Mouse (Mus musculus): ENCODE data around the gene Dcaf1. TPM values are rescaled to one million over a fixed set of nuclear protein-coding genes. Genes with fewer than 3 reads are reported as not detected.
A peak's percentile ranks its signal among the peaks of the same experiment; 100 is the strongest.

Gene Dcaf1
- polyA plus RNA-seq, 1 experiment from 2014 or later: 28.1 TPM

DNA sequence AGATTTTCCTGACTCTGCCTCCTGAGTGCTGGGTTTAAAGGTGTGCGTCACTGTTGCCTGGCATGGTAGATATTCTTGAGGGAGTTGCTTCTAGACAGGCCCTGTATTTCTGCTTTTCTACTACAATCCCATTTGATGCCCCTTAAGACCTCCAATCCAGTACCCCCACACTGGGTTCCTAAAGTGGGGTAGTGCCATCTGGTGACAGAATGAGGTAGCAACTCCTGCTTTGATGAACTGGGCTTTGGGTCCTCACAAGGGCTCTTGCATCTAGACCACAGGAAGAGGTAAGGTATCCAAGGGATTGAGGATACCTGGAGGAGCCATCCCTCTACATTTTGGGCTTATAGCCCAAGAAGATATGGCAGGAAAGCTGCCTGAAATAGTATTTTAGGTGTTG, 2.5 kb upstream of the Dcaf1 start:
- Histone ChIP-seq H3K4me1 (no peaks in the 10 kb centered on the region), H3K9me3 (no peaks in the 10 kb centered on the region), H3K36me3 (no peaks in the 10 kb centered on the region), H3K4me3 (no peak overlapping the region), H3K27ac (no peak overlapping the region), H3K27me3 (ENCODE audit: insufficient read depth, poor library complexity, severe bottlenecking) (no peaks in the 10 kb centered on the region)
- DNase-seq (ENCODE audit: low spot score): no peak
- 83% methylated on average over 1 of the region's 1 CpGs for WGBS

DNA sequence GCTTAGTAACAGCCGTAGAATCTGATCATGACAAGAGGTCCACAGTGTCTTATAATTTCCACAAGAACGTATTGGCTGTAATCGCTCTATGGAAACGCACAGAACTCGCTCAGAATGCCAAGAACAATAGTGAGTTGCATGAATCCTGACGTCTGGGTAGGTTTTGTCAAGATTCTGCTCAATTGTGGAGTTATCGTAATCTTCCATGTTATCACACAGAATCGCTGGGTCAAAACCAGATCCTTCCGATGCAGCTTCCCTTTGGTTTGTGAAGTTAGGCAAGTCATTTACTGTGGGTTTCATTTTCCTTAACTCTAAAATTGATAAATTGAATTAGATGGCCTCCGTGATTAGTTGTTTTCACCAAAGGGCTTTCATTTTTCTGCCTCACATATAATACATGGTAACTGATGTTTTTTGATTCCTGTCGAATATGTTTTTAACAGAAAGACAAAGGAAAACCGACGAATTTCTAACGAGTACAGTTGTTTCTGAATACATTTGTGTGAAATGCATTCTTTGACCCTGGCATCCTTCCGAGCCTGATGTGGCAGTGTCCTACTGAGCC, 540 bp upstream of the Dcaf1 start:
- DNase-seq (ENCODE audit: low spot score): no peak

DNA sequence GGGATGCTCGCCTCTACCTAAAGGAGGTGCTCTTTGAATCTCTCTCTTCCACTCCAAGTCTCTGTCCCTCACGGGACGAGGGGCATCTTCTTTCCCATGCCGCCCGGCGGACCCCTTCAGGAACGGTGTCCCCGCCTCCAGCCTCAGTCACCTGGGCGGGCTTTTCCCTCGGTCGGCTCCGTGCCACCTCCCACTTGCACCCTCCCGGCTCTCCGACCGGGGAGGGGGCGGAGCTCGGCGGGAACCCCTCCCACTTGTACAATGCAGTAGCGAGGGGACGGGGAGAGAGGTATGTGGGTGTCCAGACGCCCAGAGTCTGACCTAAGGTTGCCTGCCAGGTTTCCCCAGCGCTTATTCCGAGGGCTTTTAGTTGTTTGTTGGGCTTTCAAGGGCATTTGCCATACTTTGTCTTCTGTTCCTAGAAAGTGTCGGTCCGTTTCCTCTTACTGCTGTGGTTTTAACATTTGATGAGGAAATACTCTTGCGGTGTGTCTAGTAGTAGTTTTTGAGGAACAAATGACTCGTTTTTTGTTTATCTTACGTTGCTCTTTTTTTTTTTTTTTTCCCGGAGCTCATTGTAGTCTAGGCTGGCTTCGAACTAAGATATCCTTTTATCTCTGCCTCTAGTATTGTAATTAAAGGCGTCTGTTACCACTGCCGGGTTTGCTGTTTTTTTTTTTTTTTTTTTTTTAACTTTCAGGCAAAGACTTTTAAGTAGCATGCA, 869 bp downstream of the Dcaf1 start:
- H3K36me3 ChIP-seq: no peaks in the 10 kb centered on the region
- peak; percentile 96 for DNase-seq (ENCODE audit: low spot score)
- peak overlapping the region; percentile 99 for H3K27ac ChIP-seq
- no peaks in the 10 kb centered on the region for H3K27me3 ChIP-seq (ENCODE audit: insufficient read depth, poor library complexity, severe bottlenecking)
- 2% methylated on average over 32 of the region's 32 CpGs for WGBS
- H3K9me3 ChIP-seq: no peaks in the 10 kb centered on the region
- H3K4me1 ChIP-seq: no peaks in the 10 kb centered on the region
- H3K4me3 ChIP-seq: peak overlapping the region; percentile 99

More for the DNA sequence above, 540 bp upstream of the Dcaf1 start:
- Histone ChIP-seq H3K27ac (peak overlapping the region; percentile 99), H3K36me3 (no peaks in the 10 kb centered on the region), H3K27me3 (ENCODE audit: insufficient read depth, poor library complexity, severe bottlenecking) (no peaks in the 10 kb centered on the region), H3K4me1 (no peaks in the 10 kb centered on the region), H3K9me3 (no peaks in the 10 kb centered on the region), H3K4me3 (peak overlapping the region; percentile 99)
- 49% methylated on average over 15 of the region's 15 CpGs for WGBS

DNA sequence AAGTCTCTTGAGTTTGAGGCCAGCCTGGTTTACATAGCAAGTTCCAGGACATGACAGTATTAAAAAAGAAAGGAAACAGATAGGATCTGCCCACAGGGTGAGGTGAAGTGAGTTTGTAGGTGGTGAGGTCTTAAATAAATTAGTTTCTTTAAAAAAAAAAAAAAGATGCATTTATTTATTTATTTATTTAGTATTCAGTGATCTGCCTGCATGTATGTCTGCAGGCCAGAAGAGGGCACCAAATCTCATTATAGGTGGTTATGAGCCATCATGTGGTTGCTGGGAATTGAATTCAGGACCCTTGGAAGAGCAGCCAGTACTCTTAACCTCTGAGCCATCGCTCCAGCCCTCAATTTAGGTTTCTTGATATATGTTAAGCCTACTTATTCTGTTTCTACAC, 18.9 kb downstream of the Dcaf1 start:
- DNase-seq (ENCODE audit: low spot score): no peak
- WGBS: 92% methylated on average over 1 of the region's 1 CpGs
- peaks cover 95% of the 10 kb centered on the region for H3K36me3 ChIP-seq

DNA sequence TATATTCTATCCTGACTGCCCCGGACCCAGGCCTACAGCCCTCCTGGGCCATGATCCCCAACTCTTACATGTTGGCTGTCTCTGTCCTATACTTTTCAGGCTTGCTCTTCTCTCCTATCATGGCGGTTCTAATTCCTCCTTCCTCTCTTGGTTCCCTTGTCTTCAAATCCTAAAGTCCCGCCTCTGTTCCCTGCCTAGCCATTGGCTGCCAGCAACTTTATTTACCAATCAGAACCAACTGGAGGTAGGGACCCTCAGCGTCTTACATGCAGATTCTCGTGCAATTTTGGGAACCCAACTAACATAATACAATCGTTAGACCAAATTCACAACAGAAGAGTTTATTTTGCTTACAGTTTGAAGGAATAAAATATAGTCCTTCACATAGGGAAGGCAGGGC, 21.1 kb downstream of the Dcaf1 start:
- 92% methylated on average over 6 of the region's 6 CpGs for WGBS
- H3K4me3 ChIP-seq: no peak overlapping the region
- H3K27me3 ChIP-seq (ENCODE audit: insufficient read depth, poor library complexity, severe bottlenecking): no peaks in the 10 kb centered on the region
- no peaks in the 10 kb centered on the region for H3K4me1 ChIP-seq
- peaks cover 88% of the 10 kb centered on the region for H3K36me3 ChIP-seq
- no peak overlapping the region for H3K27ac ChIP-seq
- no peak for DNase-seq (ENCODE audit: low spot score)
- no peaks in the 10 kb centered on the region for H3K9me3 ChIP-seq

More for the DNA sequence above, 18.9 kb downstream of the Dcaf1 start:
- Histone ChIP-seq H3K27ac (no peak overlapping the region), H3K4me3 (no peak overlapping the region), H3K27me3 (ENCODE audit: insufficient read depth, poor library complexity, severe bottlenecking) (no peaks in the 10 kb centered on the region), H3K9me3 (no peaks in the 10 kb centered on the region), H3K4me1 (no peaks in the 10 kb centered on the region)

DNA sequence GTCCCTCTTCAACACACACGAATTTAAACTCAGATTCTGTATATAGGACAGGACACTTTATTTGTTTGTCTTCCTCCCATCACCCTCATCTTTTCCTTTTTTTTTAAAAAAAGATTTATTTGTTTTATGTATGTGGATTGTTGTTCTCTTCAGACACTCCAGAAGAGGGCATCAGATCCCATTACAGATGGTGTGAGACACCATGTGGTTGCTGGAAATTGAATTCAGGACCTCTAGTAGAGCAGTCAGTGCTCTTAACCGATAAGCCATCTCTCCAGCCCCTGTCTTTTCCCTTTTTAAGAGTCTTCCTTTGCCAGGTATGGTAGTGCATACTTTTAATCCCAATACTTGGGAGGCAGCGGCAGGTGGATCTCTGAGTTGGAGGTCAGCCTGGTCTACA, 35.0 kb downstream of the Dcaf1 start:
- Histone ChIP-seq H3K9me3 (no peaks in the 10 kb centered on the region), H3K36me3 (peaks cover 90% of the 10 kb centered on the region), H3K27ac (no peak overlapping the region), H3K4me1 (no peaks in the 10 kb centered on the region), H3K4me3 (no peak overlapping the region), H3K27me3 (ENCODE audit: insufficient read depth, poor library complexity, severe bottlenecking) (no peaks in the 10 kb centered on the region)
- WGBS: 85% methylated on average over 3 of the region's 3 CpGs
- no peak for DNase-seq (ENCODE audit: low spot score)

DNA sequence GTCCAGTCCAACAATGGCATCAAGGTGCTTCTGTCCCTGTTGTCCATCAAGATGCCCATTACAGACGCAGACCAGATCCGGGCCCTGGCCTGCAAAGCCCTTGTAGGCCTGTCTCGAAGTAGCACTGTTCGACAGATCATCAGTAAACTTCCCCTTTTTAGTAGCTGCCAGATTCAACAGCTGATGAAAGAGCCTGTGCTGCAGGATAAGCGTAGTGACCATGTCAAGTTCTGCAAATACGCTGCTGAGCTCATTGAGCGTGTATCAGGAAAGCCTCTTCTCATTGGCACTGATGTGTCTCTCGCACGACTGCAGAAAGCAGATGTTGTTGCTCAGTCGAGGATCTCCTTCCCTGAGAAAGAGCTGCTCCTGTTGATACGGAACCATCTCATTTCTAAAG, 36.4 kb downstream of the Dcaf1 start:
- Histone ChIP-seq H3K27me3 (ENCODE audit: insufficient read depth, poor library complexity, severe bottlenecking) (no peaks in the 10 kb centered on the region), H3K9me3 (no peaks in the 10 kb centered on the region), H3K27ac (no peak overlapping the region), H3K4me1 (no peaks in the 10 kb centered on the region), H3K4me3 (no peak overlapping the region), H3K36me3 (peaks cover 88% of the 10 kb centered on the region)
- no peak for DNase-seq (ENCODE audit: low spot score)
- 86% methylated on average over 11 of the region's 11 CpGs for WGBS

DNA sequence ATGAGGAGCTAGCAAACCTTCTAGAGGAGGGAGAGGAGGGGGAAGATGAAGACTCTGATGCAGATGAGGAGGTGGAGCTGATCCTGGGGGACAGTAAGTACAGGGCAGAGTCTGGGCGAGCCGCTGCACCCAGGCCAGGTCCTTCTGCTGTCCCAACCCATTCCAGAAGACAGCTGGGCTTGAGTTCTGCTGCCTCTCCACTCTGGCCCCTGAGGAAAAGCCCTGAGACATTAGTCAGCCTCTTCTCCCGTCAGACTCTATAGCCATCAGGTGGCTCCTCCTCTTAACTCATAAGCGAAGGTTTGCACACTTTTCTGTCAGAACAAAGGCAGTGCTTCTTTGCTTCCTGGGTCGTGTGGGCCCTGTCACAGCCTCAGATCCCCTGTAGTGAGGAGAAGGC, 52.5 kb downstream of the Dcaf1 start:
- no peak overlapping the region for H3K4me3 ChIP-seq
- no peaks in the 10 kb centered on the region for H3K27me3 ChIP-seq (ENCODE audit: insufficient read depth, poor library complexity, severe bottlenecking)
- 84% methylated on average over 5 of the region's 5 CpGs for WGBS
- H3K9me3 ChIP-seq: no peaks in the 10 kb centered on the region
- peaks cover 69% of the 10 kb centered on the region for H3K36me3 ChIP-seq
- DNase-seq (ENCODE audit: low spot score): peak; percentile 65
- no peaks in the 10 kb centered on the region for H3K4me1 ChIP-seq
- H3K27ac ChIP-seq: no peak overlapping the region

DNA sequence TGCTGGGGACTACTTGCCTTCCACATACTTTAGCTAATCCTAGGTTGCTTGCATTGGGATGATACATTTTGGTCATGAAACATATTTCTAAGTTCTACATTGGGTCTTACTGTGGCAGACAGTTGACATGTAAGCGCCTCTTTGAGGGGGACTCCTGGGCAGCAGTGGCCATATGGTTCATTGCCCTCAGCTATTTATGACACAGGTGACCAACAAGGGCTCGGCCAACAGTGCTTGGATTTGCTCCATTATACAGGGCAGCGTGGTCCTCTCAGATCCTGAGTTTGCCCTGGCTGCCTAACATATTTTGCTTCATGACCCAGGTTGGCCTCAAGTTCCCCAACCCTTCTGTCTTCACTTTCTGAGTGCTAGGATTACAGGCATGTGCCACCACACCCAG, 55.0 kb downstream of the Dcaf1 start:
- Histone ChIP-seq H3K4me1 (0 out of 2 replicates have a peak, but pooled peaks cover 3% of the 10 kb centered on the region), H3K27me3 (ENCODE audit: insufficient read depth, poor library complexity, severe bottlenecking) (no peaks in the 10 kb centered on the region), H3K36me3 (peaks cover 82% of the 10 kb centered on the region), H3K9me3 (no peaks in the 10 kb centered on the region), H3K27ac (no peak overlapping the region), H3K4me3 (no peak overlapping the region)
- WGBS: 88% methylated on average over 3 of the region's 3 CpGs
- DNase-seq (ENCODE audit: low spot score): no peak

DNA sequence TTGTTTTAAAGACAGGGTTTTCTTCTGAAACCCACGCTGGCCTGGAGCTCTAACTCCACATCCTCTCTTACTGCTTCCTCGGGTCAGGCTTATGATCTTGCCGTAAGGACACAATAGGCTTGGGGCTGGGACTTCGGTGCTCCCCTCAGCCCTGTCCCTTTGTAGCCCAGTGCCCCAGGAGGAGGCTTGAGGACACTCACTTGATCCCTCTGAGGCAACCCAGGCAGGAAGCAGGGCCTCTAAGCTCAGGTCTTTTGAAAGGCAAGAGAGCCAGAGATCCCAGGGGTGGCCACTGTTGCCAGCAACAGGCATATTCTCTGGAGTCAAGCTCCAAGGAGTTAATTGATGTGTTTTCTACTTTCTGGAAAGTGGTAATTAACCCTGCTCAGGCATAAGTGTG, 57.8 kb downstream of the Dcaf1 start:
- DNase-seq (ENCODE audit: low spot score): peak; percentile 66
- Histone ChIP-seq H3K27me3 (ENCODE audit: insufficient read depth, poor library complexity, severe bottlenecking) (no peaks in the 10 kb centered on the region), H3K9me3 (no peaks in the 10 kb centered on the region), H3K36me3 (peaks cover 91% of the 10 kb centered on the region), H3K4me3 (no peak overlapping the region), H3K27ac (no peak overlapping the region), H3K4me1 (peaks cover 17% of the 10 kb centered on the region)
- 75% methylated on average over 4 of the region's 4 CpGs for WGBS

DNA sequence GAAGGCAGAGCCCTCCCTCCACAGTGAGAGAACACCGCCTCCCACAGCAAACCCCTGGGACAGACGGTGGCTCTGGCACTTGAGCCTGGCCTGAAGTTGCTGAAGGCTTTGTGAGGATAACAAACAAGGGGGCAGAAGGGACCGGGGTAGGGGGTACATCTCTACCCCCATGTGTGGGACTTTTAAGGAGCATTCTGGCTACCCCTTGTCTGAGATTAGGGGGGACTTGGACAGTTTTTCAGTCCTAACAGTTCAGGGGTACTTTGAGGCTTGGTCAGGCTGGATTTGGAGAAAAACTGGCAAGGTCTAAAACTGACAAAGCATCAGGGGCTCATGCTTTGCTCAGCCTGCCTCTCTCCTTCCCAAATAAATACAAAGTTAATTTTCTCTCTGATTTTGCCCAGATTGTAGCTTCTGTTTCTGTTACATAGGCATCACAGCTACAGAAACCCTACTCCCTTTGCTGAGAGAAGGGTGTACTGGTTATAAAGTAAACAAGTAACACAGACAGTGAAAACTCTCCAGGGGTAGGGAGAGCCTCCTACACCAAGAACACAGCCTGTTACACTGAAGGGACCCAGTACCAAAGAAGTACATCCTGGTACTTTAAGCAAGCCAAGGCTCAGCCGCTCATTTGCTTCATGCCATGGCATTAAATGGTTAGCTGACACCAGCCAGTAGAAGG, 59.5 kb downstream of the Dcaf1 start:
- WGBS: 68% methylated on average over 4 of the region's 4 CpGs
- Histone ChIP-seq H3K27me3 (ENCODE audit: insufficient read depth, poor library complexity, severe bottlenecking) (no peaks in the 10 kb centered on the region), H3K9me3 (no peaks in the 10 kb centered on the region), H3K36me3 (peaks cover 84% of the 10 kb centered on the region), H3K4me1 (peaks cover 35% of the 10 kb centered on the region), H3K27ac (no peak overlapping the region), H3K4me3 (no peak overlapping the region)
- DNase-seq (ENCODE audit: low spot score): peak; percentile 72

DNA sequence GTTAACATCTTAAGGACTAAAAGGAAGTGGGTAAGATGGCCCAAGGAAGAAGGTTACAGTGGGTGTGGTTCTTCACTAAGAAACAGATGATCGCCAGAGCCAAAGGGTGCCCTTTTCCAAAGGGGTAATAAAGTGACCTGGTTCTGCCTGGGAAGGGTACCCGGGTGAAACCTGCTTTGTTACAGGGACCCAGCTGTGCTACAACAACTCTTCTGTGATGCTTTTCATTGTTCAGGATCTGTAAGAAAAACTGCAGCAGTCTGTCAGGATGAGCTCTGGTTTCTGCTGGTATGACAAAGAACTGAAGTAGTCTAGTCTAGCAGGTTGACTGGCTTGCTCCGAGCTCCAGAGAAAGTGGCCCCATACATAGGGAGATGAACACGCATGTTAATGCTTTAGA, 60.5 kb downstream of the Dcaf1 start:
- peak; percentile 48 for DNase-seq (ENCODE audit: low spot score)
- Histone ChIP-seq H3K9me3 (no peaks in the 10 kb centered on the region), H3K36me3 (peaks cover 74% of the 10 kb centered on the region), H3K27ac (no peak overlapping the region), H3K4me3 (no peak overlapping the region), H3K4me1 (peaks cover 35% of the 10 kb centered on the region), H3K27me3 (ENCODE audit: insufficient read depth, poor library complexity, severe bottlenecking) (no peaks in the 10 kb centered on the region)
- 87% methylated on average over 4 of the region's 4 CpGs for WGBS

DNA sequence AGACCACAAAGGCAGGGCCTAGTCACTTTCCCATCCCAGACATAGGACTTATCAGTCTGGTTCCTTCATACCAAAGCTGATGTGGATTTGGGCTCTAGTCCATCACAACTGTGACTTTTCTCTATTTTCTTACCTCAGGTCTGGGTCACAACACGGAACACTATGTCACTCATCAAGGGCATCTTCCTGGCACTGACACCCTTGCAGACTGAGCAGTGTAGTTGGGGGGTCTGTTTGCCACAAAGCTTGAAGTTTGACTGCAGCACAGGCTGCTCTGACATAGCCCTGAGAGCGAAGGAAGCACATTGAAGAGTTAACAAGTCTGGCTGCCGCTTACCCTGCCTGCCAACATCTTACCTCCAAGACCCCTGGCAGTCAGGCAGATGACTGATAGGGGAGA, 61.4 kb downstream of the Dcaf1 start:
- H3K27me3 ChIP-seq (ENCODE audit: insufficient read depth, poor library complexity, severe bottlenecking): no peaks in the 10 kb centered on the region
- no peak overlapping the region for H3K27ac ChIP-seq
- DNase-seq (ENCODE audit: low spot score): peak; percentile 64
- peaks cover 42% of the 10 kb centered on the region for H3K4me1 ChIP-seq
- WGBS: 85% methylated on average over 3 of the region's 3 CpGs
- peak overlapping the region; percentile 10; the same call in 1 of the 2 replicates for H3K4me3 ChIP-seq
- peaks cover 73% of the 10 kb centered on the region for H3K36me3 ChIP-seq
- H3K9me3 ChIP-seq: no peaks in the 10 kb centered on the region
